Mouse (Mus musculus): ENCODE data around the gene Ada. TPM values are rescaled to one million over a fixed set of nuclear protein-coding genes. Genes with fewer than 3 reads are reported as not detected.

The Ada gene
- polyA plus RNA-seq, 1 experiment from 2014 or later, result 10.0 TPM

DNA sequence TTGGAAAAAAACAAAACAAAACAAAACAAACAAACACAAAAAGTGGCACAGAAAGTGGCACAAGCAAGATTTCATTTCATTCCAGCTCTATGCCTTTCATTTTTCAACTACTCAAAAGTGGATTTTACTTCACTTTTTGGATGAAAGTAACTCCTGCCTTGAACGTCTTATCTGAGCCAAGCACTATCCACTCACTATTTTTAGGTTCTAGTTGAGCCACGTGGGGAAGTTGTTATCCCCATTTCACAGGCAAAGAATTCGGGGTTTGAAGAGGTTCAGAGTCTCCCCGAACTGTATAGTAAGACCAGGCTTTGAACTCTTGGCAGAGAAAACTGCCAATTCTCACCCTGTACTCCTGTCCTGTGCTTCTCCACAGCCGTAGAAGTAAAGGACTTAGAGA is 41.7 kb downstream of the Ada start:
- DNase-seq (ENCODE audit: low spot score), result no peak
- 82% methylated on average over 5 of the region's 5 CpGs for WGBS
- H3K4me3 ChIP-seq, result no peak overlapping the region
- no peaks in the 10 kb centered on the region for H3K9me3 ChIP-seq (replicated peaks)
- no peaks in the 10 kb centered on the region for H3K27me3 ChIP-seq (ENCODE audit: low read depth, poor library complexity, severe bottlenecking)
- peaks cover 8% of the 10 kb centered on the region; the same call in 1 of the 2 replicates for H3K4me1 ChIP-seq
- no peak overlapping the region for H3K27ac ChIP-seq (replicated peaks)
- H3K36me3 ChIP-seq, result peaks cover 41% of the 10 kb centered on the region

DNA sequence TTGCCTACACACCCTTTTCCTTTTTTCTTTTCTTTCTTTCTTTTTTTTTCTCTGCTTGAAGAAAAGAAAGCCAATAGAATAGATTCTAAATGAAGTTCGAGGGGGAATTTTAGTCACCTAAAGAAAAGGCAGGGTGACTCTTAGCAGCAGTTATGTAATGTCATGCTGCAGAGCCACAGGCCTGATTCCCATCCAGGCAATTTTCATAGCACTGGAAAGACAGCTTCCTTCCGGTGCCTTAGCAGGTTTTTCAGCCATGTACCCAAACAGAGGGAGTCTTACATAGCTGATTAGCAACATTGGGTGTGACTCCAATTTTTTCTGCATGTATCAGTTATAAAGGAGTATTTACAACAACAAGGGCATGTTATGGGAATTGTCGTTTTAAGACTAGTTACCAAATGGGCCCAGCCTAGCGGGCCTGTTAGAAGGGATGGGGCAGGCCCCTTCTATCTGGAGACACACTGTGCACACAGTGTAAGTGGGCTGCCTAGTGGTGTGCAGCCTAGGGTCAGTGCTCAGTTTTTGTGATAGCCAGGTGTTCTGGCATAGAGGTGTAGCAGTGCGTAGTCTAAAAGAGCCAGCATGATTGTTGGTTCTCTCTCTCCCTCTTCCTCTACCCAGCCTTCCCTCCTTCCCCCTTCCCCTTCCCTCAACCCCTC is 46.3 kb downstream of the Ada start:
- Histone ChIP-seq H3K9me3 (replicated peaks) (no peaks in the 10 kb centered on the region), H3K36me3 (peaks cover 24% of the 10 kb centered on the region), H3K4me3 (no peak overlapping the region), H3K27me3 (ENCODE audit: low read depth, poor library complexity, severe bottlenecking) (no peaks in the 10 kb centered on the region), H3K4me1 (peaks cover 16% of the 10 kb centered on the region), H3K27ac (replicated peaks) (no peak overlapping the region)
- WGBS, result 89% methylated on average over 5 of the region's 5 CpGs
- DNase-seq (ENCODE audit: low spot score), result no peak

DNA sequence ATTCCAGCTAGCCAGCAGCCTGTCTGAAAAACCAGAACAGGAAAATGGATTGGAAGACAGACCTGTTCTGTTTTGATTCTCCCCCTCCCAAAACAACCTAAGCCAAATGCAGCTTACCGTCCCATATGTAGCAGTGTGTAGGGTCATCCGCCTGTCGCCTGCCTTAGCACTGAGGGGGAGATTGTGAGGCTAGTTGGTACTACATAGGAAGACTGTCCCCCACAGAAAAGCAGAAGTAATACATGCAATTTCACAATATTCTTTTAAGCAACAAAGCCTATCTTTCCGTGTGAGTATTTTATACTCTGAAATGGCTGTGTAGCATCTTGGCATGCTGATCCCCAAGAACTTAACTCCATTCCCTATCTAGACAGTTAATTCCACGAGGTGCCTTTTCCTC is 47.1 kb downstream of the Ada start:
- Histone ChIP-seq H3K4me1 (peaks cover 24% of the 10 kb centered on the region), H3K27ac (replicated peaks) (peak overlapping the region; percentile 49; the same call in 1 of the 2 replicates), H3K9me3 (replicated peaks) (no peaks in the 10 kb centered on the region), H3K27me3 (ENCODE audit: low read depth, poor library complexity, severe bottlenecking) (no peaks in the 10 kb centered on the region), H3K4me3 (no peak overlapping the region), H3K36me3 (peaks cover 24% of the 10 kb centered on the region)
- DNase-seq (ENCODE audit: low spot score), result no peak
- 87% methylated on average over 5 of the region's 5 CpGs for WGBS

DNA sequence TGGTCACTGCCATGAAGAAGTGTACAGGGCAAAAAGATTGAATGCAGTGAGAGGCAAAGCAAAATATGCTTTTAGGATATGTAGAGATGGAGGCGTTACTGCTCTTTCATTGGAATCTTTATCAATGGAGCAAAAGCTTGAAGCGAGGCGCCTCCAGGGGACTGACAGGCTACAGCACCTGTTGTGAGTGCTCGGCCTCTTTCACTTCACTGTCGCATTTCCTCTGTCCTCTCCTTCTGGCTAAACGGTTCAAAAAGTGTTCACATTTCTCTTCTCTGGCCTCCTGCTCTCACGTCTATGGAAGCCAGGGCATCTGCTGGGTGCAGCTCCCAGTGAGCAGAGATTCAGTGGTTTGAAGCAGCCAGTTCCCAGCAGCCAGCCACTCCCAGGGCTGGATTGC is 47.6 kb downstream of the Ada start:
- no peak for DNase-seq (ENCODE audit: low spot score)
- peak overlapping the region; percentile 49 for H3K27ac ChIP-seq (replicated peaks)
- 79% methylated on average over 7 of the region's 7 CpGs for WGBS

DNA sequence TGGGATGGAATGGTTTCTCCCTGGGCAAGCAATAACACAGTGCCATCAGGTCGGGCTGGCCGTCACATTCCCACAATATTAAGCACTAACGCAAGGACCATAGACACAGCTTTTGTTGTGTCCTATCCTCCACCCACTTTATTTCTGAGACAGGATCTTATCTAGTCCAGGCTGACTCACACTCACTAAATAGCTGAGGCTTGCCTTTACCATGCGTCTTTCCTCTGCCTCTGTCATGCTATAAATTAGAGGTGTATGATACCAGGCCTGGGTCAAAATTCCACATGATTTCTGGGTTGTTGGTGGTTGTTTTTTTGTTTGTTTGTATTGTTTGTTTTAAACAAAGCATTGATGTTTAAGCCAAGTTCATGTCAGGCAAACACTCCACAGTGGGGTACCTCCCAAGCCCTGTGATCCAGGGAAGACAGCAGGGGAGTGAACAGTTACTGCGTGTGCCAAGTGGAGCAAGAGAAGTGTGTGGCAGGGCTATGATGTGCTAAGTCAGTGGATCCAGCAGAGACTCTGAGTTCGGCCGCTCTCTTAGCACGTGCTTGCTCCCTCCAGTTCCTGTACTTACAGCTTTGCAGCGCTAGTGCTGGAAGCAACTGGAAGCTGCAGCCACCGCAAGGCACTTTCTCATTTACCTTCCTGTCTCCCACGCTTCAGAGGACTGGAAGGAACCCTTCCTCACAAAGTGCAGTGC is 50.8 kb downstream of the Ada start:
- no peak overlapping the region for H3K27ac ChIP-seq (replicated peaks)

More for the DNA sequence above, 47.6 kb downstream of the Ada start:
- Histone ChIP-seq H3K9me3 (replicated peaks) (no peaks in the 10 kb centered on the region), H3K36me3 (peaks cover 24% of the 10 kb centered on the region), H3K4me3 (no peak overlapping the region), H3K4me1 (peaks cover 28% of the 10 kb centered on the region), H3K27me3 (ENCODE audit: low read depth, poor library complexity, severe bottlenecking) (no peaks in the 10 kb centered on the region)

DNA sequence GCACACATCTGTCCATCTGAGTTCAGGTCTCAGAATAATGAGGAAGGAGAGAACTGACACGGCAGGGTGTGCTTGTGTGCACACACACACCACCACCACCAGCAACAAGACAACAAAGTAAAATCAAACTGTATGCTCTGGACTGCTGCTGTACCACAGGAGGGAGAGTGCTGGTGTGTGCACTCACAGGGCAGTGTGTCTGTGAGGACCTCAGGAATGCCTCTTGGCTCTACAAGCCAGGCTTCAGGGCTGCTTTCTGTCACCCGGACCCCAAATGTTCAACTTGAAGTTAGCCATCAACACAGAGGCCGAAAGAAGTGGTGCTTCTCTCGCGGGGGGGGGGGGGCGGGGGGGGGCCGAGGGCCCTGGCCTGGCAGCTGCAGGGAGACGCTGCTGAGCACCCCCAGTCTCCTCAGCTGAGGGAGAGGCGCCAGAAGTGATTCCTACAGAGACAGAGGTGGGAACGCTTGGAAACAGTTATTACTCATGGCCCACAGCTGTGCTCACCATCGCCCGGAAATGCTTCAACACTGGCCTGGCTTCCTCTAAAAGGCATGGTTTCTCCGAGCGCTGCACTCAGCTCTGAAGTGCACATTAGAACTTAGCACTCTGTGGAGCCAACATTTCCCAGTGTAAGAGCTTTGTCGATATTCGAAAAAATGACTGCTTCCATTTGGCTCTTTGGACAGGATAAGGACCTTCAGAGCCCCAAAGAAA is 52.1 kb downstream of the Ada start:
- 72% methylated on average over 15 of the region's 16 CpGs for WGBS
- peak overlapping the region; percentile 38; the same call in 1 of the 2 replicates for H3K27ac ChIP-seq (replicated peaks)

More for the DNA sequence above, 50.8 kb downstream of the Ada start:
- Histone ChIP-seq H3K9me3 (replicated peaks) (no peaks in the 10 kb centered on the region), H3K4me3 (no peak overlapping the region), H3K4me1 (peaks cover 43% of the 10 kb centered on the region), H3K36me3 (peaks cover 5% of the 10 kb centered on the region), H3K27me3 (ENCODE audit: low read depth, poor library complexity, severe bottlenecking) (no peaks in the 10 kb centered on the region)
- WGBS, result 90% methylated on average over 11 of the region's 11 CpGs
- DNase-seq (ENCODE audit: low spot score), result no peak

DNA sequence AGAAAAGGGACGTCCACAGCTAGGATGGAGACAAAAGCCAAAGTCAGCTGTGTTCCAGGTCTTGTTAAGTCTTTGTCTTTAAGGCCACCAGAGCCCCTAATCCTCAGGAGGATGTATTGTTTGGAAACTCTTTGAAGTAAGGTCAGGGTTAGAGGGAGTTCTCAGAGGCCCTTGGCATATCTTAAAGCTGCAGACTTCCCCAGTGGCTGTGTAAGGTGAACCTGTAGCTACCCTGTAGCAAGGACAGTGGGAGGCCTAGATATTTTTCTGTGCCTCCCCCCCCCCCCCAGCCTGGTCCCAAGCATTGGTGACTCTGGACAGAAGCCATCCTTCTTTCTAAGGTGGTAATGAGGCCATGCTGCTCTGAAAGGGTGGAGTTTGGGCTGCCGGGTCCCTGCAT is 53.3 kb downstream of the Ada start:
- no peak for DNase-seq (ENCODE audit: low spot score)
- no peaks in the 10 kb centered on the region for H3K27me3 ChIP-seq (ENCODE audit: low read depth, poor library complexity, severe bottlenecking)
- H3K36me3 ChIP-seq, result no peaks in the 10 kb centered on the region
- WGBS, result 37% methylated on average over 2 of the region's 2 CpGs
- H3K9me3 ChIP-seq (replicated peaks), result no peaks in the 10 kb centered on the region
- peak overlapping the region; percentile 55; the same call in 1 of the 2 replicates for H3K27ac ChIP-seq (replicated peaks)
- H3K4me1 ChIP-seq, result peaks cover 51% of the 10 kb centered on the region
- no peak overlapping the region for H3K4me3 ChIP-seq

More for the DNA sequence above, 52.1 kb downstream of the Ada start:
- no peak for DNase-seq (ENCODE audit: low spot score)
- Histone ChIP-seq H3K9me3 (replicated peaks) (no peaks in the 10 kb centered on the region), H3K36me3 (no peaks in the 10 kb centered on the region), H3K4me3 (no peak overlapping the region), H3K4me1 (peaks cover 56% of the 10 kb centered on the region), H3K27me3 (ENCODE audit: low read depth, poor library complexity, severe bottlenecking) (no peaks in the 10 kb centered on the region)

DNA sequence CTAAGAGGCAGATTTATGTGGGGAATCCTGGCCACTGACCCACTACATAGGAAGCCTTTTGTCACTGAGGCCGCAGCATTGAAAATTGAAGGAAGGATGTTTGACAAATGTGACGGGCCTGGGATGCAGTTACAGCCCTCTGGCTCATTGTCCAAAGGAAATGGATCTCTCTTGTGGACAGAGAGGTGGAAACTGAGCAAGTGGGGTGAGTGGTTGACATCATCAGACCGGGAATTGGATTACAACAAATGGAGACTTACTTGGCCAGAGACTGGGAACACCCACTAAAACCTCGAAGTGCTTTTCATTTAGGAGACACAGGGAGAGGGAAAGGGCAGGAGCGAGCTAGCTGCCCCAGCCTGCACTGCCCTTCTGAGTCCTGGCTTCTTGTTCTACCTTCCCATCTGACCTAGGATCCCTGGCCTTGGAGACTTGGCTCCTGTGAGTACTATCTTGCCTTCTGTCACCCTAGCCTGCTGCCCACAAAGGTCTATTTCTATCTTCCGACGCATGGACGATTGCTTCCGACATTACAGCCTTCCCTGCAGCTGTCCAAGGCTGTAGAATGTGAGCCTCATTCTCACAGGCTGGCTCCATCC is 56.2 kb downstream of the Ada start:
- no peaks in the 10 kb centered on the region for H3K36me3 ChIP-seq
- peaks cover 75% of the 10 kb centered on the region for H3K4me1 ChIP-seq
- H3K4me3 ChIP-seq, result no peak overlapping the region
- H3K27ac ChIP-seq (replicated peaks), result peak overlapping the region; percentile 57
- no peaks in the 10 kb centered on the region for H3K9me3 ChIP-seq (replicated peaks)
- DNase-seq (ENCODE audit: low spot score), result no peak
- WGBS, result 80% methylated on average over 9 of the region's 9 CpGs
- H3K27me3 ChIP-seq (ENCODE audit: low read depth, poor library complexity, severe bottlenecking), result no peaks in the 10 kb centered on the region

DNA sequence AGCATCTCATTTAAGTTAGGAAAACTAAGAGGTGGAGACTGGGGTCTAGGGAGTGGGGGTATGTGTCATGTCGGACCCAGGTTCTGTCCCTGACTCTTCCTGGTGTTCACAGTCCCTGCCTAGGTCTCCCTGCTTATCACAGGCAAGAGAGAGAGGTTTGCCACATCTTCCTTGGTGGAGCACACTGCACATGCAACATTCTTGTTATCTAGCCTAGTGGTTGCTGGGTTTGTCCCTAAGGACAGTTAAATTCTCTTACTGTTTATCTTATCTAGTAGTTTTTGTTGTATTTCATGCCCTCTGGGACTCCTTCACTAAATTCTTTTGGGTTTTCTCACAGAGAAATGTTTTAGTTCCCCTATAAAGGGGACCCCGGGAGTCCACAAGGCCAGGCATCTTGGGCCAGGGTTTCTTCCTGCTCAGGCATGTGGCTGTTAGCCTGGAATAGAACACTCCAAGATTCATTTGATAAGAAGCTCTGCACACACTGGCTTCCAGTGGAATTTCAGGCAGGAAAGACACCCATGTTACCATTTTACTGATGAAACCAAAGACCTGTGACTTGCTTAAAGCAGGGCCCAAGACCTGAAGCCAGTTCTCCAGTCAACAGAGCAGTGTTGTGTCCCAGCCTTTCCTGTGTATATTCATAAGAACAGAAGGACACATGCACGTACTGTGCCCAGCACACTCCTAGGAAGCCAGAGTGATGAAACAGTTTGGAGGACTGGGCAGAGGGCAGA is 57.0 kb downstream of the Ada start:
- Histone ChIP-seq H3K27me3 (ENCODE audit: low read depth, poor library complexity, severe bottlenecking) (no peaks in the 10 kb centered on the region), H3K9me3 (replicated peaks) (no peaks in the 10 kb centered on the region), H3K4me3 (no peak overlapping the region), H3K36me3 (no peaks in the 10 kb centered on the region), H3K4me1 (peaks cover 68% of the 10 kb centered on the region), H3K27ac (replicated peaks) (peak overlapping the region; percentile 57; the same call in 1 of the 2 replicates)
- DNase-seq (ENCODE audit: low spot score), result no peak
- 80% methylated on average over 3 of the region's 3 CpGs for WGBS

DNA sequence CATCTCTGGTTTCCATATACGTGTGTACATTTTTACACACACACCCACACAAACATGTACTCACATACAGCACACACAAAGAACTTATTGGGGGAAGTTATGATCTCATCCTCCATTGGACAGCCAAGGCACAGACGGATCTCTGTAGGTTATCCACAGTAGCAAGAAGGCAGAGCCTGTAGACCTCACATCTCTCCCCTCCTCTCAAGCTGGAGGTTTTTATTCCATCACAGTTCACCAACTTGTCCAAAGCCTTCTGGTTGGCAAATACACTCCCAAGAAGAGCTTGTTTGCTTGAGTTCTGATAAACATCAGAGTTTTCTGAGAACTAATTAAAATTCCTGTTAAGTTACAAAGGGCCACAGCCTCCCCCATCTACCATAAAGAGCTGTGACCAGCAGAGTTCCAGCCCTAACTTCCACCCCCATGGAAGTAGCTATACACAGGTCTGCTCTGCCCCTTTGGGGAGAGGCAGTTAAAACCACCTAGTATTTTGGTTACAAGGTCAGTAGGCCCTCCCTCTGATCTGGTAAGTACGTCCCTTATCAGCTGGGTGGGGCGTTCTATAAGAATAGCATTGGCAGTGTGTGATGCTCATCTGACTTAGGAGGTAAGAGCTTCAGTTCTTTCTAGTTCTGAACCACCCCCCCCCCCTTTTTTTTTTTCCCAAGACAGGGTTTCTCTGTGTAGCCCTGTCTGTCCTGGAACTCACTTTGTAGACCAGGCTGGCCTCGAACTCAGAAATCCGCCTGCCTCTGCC is 58.0 kb downstream of the Ada start:
- Histone ChIP-seq H3K4me3 (no peak overlapping the region), H3K27ac (replicated peaks) (peak overlapping the region; percentile 81; the same call in 1 of the 2 replicates), H3K9me3 (replicated peaks) (no peaks in the 10 kb centered on the region), H3K27me3 (ENCODE audit: low read depth, poor library complexity, severe bottlenecking) (no peaks in the 10 kb centered on the region), H3K4me1 (peaks cover 58% of the 10 kb centered on the region), H3K36me3 (no peaks in the 10 kb centered on the region)
- no peak for DNase-seq (ENCODE audit: low spot score)
- 91% methylated on average over 6 of the region's 6 CpGs for WGBS

DNA sequence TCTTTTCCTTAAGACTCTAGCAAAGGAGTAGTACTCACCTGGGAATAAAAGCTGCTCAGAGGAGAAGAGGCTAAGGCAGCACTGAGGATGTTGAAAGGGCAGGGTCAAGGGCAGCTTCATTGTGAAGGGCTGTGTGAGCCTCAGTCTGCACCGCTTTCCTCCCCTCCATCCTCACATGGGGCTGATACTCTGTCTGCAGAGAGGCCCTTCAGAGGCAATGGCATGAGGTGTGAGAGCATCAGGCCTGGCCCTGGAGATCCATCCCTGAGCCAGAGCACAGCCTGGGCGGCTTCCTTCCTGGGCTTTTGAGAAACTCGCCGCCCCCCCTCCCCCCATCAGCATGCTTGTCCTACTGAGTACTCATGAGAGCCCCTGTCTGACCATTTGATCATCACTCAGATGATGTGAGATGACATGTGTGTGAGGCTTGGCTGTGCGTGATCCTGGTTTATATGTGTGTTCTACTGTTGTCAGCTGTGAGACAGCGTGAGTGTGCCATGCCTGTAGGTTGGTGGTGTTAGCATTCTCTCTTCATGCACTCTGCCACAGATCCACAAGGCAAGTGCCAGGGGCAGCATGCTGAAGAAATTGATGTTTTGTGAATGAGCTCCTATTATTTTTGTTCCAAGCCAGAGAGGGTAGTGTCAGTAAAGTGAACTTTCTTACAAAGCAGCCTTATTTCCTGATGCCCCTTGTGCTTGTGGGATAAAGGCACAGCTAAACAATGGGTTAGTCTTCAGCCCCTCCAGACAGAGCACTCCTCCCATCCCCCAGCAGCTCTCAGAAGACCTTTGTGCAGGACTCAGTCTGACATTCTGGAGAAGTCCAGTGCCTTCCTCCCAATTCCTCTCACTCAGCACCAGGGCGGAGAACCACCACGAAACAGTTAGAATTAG is 59.4 kb downstream of the Ada start:
- H3K4me3 ChIP-seq, result no peak overlapping the region
- DNase-seq (ENCODE audit: low spot score), result no peak
- WGBS, result 63% methylated on average over 8 of the region's 8 CpGs
- H3K9me3 ChIP-seq (replicated peaks), result no peaks in the 10 kb centered on the region
- H3K36me3 ChIP-seq, result no peaks in the 10 kb centered on the region
- H3K27ac ChIP-seq (replicated peaks), result peak overlapping the region; percentile 81
- no peaks in the 10 kb centered on the region for H3K27me3 ChIP-seq (ENCODE audit: low read depth, poor library complexity, severe bottlenecking)
- H3K4me1 ChIP-seq, result peaks cover 52% of the 10 kb centered on the region

All from midbrain, embryonic 10.5 days (tissue).